Mouse (Mus musculus) hindbrain, embryonic 11.5 days (tissue): ENCODE results near the gene Atg2a. TPM values are rescaled to one million over a fixed set of nuclear protein-coding genes. Genes with fewer than 3 reads are reported as not detected.

Source experiments
- ATAC-seq: fragments of 200-750 bp; cut with Nextera tagmentation; 2 replicates; pipeline ENCODE4 v1.8.0; 2017; ENCODE audit warnings: mild to moderate bottlenecking, moderate TSS enrichment, moderate library complexity; ENCODE audit not compliant: low FRiP score
- DNase-seq: peaks from one replicate; pipeline ENCODE4 v3.0.0-alpha.2; 2015; ENCODE audit warnings: low spot score
- H3K27ac ChIP-seq: fragments of 300-500 bp; sonication (generic); 2 replicates; pipeline ENCODE4 v1.5.1; 2014; ENCODE audit warnings: mild to moderate bottlenecking, low read depth, low read length
- H3K27me3 ChIP-seq: fragments of 300-500 bp; sonication (generic); 2 replicates; pipeline ENCODE4 v1.6.1; 2014; ENCODE audit warnings: mild to moderate bottlenecking, low read length, moderate library complexity, mixed read lengths; ENCODE audit not compliant: control insufficient read depth, insufficient read depth
- H3K36me3 ChIP-seq: fragments of 300-500 bp; sonication (generic); 2 replicates; pipeline ENCODE4 v1.6.1; 2014; ENCODE audit warnings: mild to moderate bottlenecking, low read length, moderate library complexity, mixed read lengths; ENCODE audit not compliant: control insufficient read depth, insufficient read depth
- H3K4me1 ChIP-seq: fragments of 300-500 bp; sonication (generic); replicated peaks from 2 replicates; pipeline ENCODE4 v1.6.1; 2014; ENCODE audit warnings: low read length, mixed read lengths; ENCODE audit not compliant: control insufficient read depth, insufficient read depth
- H3K4me2 ChIP-seq: fragments of 300-500 bp; sonication (generic); replicated peaks from 2 replicates; pipeline ENCODE4 v1.6.1; 2014; ENCODE audit warnings: mild to moderate bottlenecking, low read depth, low read length
- H3K4me3 ChIP-seq: fragments of 300-500 bp; sonication (generic); 2 replicates; pipeline ENCODE4 v1.5.1; 2014; ENCODE audit warnings: low read depth, low read length
- H3K9ac ChIP-seq: fragments of 300-500 bp; sonication (generic); 2 replicates; pipeline ENCODE4 v1.6.1; 2014; ENCODE audit warnings: low read depth, low read length
- H3K9me3 ChIP-seq: fragments of 300-500 bp; sonication (generic); 2 replicates; pipeline ENCODE4 v1.6.1; 2016; ENCODE audit warnings: low read length; ENCODE audit not compliant: control insufficient read depth
- WGBS: fragments of 180-500 bp; shearing (Covaris S2); extraction: QIAGEN DNeasy Blood & Tissue Kit; methylation state at CpG from one replicate; pipeline ENCODE4 v1.1.7; 2014; 5-methylcytosine and 5-hydroxymethylcytosine counted together
- polyA plus RNA-seq: library from polyadenylated mRNA; unstranded; fragments of >200 nt; fragmentation: Nextera tagmentation; extraction: Ambion mirVana; gene quantifications from 2 replicates; pipeline ENCODE4 v1.2.1, GENCODE M21; 2014

Atg2a gene
- polyA plus RNA-seq, 1 experiment from 2014 or later: 8.1 TPM

DNA sequence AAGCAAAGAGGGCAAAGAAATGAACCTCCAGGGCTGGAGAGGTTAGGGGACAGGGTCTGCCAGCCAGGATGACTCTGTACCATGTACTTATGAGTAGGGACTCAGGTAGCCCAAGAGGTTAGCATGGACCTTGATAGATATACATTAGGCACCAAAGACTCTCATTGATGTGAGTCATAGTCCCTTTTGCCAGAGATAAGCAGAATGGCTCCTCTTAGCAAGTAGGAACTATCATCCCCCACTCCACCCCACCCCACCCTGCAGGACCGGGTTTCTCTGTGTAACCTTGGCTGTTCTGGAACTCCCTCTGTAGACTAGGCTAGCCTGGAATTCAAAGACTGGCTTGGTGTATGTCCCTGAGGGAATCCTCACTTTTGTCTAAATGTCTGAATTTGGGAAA lies 1.3 kb upstream of the Atg2a start:
- H3K27ac ChIP-seq: no peak overlapping the region
- no peak overlapping the region for H3K4me2 ChIP-seq

DNA sequence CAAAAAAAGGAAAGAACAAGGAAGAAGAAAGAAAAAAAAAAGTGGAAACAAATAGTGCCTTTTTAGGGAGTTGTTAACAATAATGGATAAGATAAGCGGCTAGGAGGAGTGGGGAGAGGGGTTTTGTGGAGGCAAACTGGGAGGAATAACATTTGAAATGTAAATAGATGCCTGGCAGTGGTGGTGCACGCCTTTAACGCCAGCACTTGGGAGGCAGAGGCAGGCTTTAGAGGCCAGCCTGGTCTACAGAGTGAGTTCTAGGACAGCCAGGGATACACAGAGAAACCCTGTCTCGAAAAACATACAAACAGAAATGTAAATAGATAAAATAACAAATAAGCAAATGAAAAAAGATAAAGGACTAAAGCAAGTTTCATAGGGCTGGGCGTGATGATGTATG lies 743 bp upstream of the Atg2a start:
- Histone ChIP-seq H3K36me3 (no peaks in the 10 kb centered on the region), H3K4me1 (peaks cover 6% of the 10 kb centered on the region), H3K9ac (no peak overlapping the region), H3K27ac (no peak overlapping the region), H3K4me2 (no peak overlapping the region), H3K9me3 (no peaks in the 10 kb centered on the region), H3K4me3 (no peak overlapping the region), H3K27me3 (no peaks in the 10 kb centered on the region)
- 35% methylated on average over 5 of the region's 5 CpGs for WGBS
- ATAC-seq: no peak
- DNase-seq: no peak

More for the DNA sequence above, 1.3 kb upstream of the Atg2a start:
- ATAC-seq: no peak
- Histone ChIP-seq H3K27me3 (no peaks in the 10 kb centered on the region), H3K4me3 (no peak overlapping the region), H3K36me3 (no peaks in the 10 kb centered on the region), H3K4me1 (peaks cover 6% of the 10 kb centered on the region), H3K9me3 (no peaks in the 10 kb centered on the region), H3K9ac (no peak overlapping the region)
- 65% methylated on average over 1 of the region's 1 CpGs for WGBS
- DNase-seq: no peak

DNA sequence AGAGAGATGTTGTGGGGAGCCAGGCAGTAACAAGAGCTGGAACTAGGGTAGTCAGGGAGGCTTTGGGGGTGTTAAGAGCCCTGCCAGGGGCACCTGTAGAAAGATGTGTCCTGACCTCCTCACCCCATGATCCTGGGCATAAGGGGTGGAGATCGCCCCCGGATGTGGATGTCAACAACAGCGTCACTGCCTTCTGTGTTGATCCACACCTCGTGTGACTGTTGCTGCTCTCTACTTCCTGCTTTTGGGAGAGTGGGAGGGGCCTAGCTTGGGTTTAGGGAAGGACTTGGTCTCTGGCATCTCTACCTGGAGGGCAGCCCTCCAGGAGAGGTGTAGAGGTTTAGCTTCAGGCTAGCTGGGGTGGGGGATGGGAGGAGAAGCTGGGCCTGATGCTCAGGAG lies 813 bp downstream of the Atg2a start:
- DNase-seq (peak; percentile 32), ATAC-seq (peak; percentile 12; the same call in 1 of the 2 replicates)
- Histone ChIP-seq H3K9ac (peak overlapping the region; percentile 88), H3K9me3 (no peaks in the 10 kb centered on the region), H3K4me3 (peak overlapping the region; percentile 67), H3K4me1 (peaks cover 6% of the 10 kb centered on the region), H3K27ac (peak overlapping the region; percentile 0; the same call in 1 of the 2 replicates), H3K4me2 (peak overlapping the region; percentile 90), H3K27me3 (no peaks in the 10 kb centered on the region), H3K36me3 (no peaks in the 10 kb centered on the region)
- 3% methylated on average over 4 of the region's 4 CpGs for WGBS

DNA sequence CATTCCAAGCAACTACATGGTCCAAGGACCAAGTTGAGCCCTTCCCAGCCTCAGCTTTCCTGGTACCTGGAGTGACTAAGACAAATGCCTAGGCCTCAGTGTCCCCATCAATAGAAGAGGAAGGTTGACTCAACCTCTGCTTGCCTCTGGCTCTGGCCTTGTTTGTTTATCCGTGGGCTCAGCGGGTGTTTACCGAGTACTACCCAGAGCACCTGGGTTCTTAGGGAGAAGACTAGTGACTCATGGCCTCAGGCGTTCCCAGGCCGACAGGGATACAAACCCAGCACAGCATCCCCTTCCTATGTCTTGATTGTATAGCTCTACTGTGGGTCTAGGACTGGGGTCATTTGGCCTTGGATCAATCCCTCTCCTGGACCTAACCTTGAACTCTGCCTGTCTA lies 1.8 kb downstream of the Atg2a start:
- H3K4me2 ChIP-seq: no peak overlapping the region
- H3K4me3 ChIP-seq: no peak overlapping the region
- ATAC-seq: no peak
- H3K9ac ChIP-seq: no peak overlapping the region
- peaks cover 6% of the 10 kb centered on the region for H3K4me1 ChIP-seq
- DNase-seq: no peak
- H3K27me3 ChIP-seq: no peaks in the 10 kb centered on the region
- no peaks in the 10 kb centered on the region for H3K9me3 ChIP-seq
- WGBS: 85% methylated on average over 5 of the region's 5 CpGs
- H3K27ac ChIP-seq: no peak overlapping the region
- H3K36me3 ChIP-seq: no peaks in the 10 kb centered on the region

DNA sequence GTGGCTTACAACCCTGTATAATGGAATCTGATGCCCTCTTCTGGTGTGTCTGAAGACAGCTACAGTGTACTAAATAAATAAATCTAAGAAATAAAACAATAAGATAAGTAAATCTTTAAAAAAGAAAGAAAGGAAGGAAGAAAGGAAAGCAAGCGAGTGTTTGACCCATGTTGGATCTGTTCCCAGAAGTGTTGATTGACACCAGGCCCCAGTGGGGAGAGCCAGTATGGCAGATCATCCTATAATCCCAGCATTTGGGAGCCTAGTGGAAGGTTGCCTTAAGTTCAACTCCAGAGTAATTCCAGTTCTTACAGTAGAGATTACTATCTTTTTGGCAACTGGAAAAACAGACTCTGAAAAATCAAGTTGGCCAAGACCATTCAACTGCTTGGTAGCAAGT lies 4.3 kb downstream of the Atg2a start:
- 94% methylated on average over 1 of the region's 1 CpGs for WGBS
- no peak overlapping the region for H3K27ac ChIP-seq
- no peaks in the 10 kb centered on the region for H3K36me3 ChIP-seq

DNA sequence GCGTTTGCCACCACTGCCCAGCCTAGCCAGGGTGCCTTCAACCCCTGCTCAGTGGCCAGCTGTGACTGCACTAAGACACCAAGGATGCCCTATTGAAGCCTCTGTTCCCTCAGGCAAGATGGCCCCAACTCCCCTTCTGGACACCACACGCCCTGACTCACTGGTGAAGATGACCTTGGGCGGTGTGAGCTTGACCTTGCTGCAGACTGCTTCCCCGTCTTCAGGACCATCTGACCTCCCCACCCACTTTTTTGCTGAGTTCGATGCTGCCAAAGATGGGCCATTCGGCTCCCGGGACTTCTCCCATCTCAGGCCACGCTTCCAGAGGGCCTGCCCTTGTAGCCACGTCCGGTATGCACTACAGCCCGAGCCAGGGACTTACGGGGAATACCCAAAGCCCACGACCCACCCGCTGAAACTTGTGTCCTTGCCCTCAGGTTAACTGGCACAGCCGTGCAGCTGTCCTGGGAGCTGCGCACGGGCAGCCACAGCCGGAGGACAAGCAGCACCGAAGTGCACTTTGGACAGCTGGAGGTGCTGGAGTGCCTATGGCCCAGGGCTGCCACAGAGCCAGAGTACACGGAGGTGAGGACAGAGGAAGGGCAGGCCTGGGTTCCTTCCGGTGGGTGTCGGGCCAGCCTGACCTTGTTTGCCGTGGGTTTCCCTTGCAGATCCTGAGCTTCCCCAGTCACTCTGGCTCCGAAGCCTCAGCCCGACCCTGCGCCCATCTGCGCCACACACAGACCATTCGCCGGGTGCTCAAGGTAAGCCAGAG lies 6.2 kb downstream of the Atg2a start:
- WGBS: 95% methylated on average over 29 of the region's 29 CpGs
- Histone ChIP-seq H3K27ac (no peak overlapping the region), H3K9ac (no peak overlapping the region), H3K4me3 (no peak overlapping the region), H3K4me1 (no peaks in the 10 kb centered on the region), H3K27me3 (no peaks in the 10 kb centered on the region), H3K9me3 (no peaks in the 10 kb centered on the region), H3K4me2 (no peak overlapping the region), H3K36me3 (no peaks in the 10 kb centered on the region)
- no peak for ATAC-seq
- DNase-seq: no peak

More for the DNA sequence above, 4.3 kb downstream of the Atg2a start:
- no peaks in the 10 kb centered on the region for H3K9me3 ChIP-seq
- ATAC-seq (no peak), DNase-seq (no peak)
- H3K4me2 ChIP-seq: no peak overlapping the region
- peaks cover 6% of the 10 kb centered on the region for H3K4me1 ChIP-seq
- no peaks in the 10 kb centered on the region for H3K27me3 ChIP-seq
- H3K4me3 ChIP-seq: no peak overlapping the region
- no peak overlapping the region for H3K9ac ChIP-seq

DNA sequence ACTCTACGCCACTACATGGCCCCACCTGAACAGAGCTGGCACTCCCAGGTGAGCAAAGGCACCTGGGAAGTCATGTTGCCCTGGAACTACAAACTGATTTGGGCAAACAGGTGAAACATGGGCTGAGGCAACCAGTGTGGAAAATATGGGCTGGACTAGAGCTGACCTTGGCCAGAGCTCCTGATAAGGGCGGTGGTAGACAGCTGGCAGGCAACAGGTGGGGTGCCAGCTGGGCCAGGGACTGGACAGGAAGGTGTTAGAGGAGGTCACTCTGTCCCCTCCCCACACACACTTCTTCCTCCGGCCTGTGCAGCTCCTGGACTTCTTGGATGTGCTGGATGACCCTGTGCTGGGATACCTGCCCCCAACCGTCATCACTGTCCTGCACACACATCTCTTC lies 11.6 kb downstream of the Atg2a start:
- Histone ChIP-seq H3K9ac (no peak overlapping the region), H3K27me3 (no peaks in the 10 kb centered on the region), H3K4me1 (no peaks in the 10 kb centered on the region), H3K4me2 (no peak overlapping the region), H3K36me3 (peaks cover 2% of the 10 kb centered on the region; the same call in 1 of the 2 replicates), H3K4me3 (no peak overlapping the region), H3K27ac (no peak overlapping the region), H3K9me3 (no peaks in the 10 kb centered on the region)
- ATAC-seq: no peak
- DNase-seq: no peak
- WGBS: 94% methylated on average over 4 of the region's 4 CpGs

DNA sequence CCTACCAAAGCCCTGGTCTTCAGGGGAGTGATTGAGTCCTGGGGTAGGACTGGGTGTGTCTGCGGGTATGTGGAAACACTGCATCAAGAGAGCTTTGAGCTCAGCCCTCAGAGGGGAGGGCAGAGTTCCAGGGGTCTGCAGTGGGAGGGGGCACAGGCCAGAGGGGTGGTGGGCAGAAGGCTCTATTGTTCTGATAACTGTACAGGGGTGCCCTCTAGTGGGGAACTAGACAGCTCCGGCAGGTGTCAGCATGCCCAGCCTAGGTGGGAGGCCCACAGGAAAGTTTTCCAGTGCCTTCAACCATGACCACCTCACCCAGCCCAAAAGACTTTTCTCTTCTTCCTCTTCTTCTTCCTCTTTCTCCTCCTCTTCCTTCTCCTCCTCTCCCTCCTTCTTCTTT lies 19.0 kb downstream of the Atg2a start:
- H3K36me3 ChIP-seq: peaks cover 7% of the 10 kb centered on the region; the same call in 1 of the 2 replicates
- H3K9ac ChIP-seq: no peak overlapping the region
- WGBS: 78% methylated on average over 2 of the region's 2 CpGs

DNA sequence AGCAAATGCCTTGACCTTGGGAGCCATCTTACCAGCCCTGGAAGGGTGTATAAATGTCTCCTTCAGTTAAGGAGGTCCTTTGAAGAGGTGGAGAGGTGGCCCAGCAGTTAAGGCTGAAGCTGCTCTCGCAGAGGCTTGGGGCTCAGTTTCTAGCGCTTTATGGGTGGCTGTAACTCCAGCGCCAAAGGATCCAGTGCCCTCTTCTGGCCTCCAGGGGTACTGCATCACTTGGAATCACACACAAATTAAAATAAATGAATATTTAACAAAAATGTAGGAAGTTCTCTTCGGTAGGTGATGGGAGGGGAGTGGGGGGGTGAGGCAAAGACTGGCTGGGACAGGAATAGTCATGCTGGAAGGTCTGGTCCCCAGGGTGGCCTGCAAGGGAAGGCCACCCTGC lies 19.5 kb downstream of the Atg2a start:
- no peak overlapping the region for H3K4me3 ChIP-seq
- peaks cover 7% of the 10 kb centered on the region; the same call in 1 of the 2 replicates for H3K36me3 ChIP-seq

More for the DNA sequence above, 19.0 kb downstream of the Atg2a start:
- H3K9me3 ChIP-seq: no peaks in the 10 kb centered on the region
- no peak overlapping the region for H3K4me2 ChIP-seq
- H3K4me3 ChIP-seq: no peak overlapping the region
- H3K27ac ChIP-seq: no peak overlapping the region
- no peaks in the 10 kb centered on the region for H3K27me3 ChIP-seq
- ATAC-seq: no peak
- H3K4me1 ChIP-seq: no peaks in the 10 kb centered on the region
- peak; percentile 31 for DNase-seq

More for the DNA sequence above, 19.5 kb downstream of the Atg2a start:
- 85% methylated on average over 4 of the region's 4 CpGs for WGBS
- H3K9ac ChIP-seq: no peak overlapping the region
- H3K27ac ChIP-seq: no peak overlapping the region
- no peaks in the 10 kb centered on the region for H3K9me3 ChIP-seq
- ATAC-seq (no peak), DNase-seq (no peak)
- no peak overlapping the region for H3K4me2 ChIP-seq
- no peaks in the 10 kb centered on the region for H3K27me3 ChIP-seq
- no peaks in the 10 kb centered on the region for H3K4me1 ChIP-seq
